Mouse (Mus musculus) megakaryocyte, embryonic 14.5 days (primary cell): ENCODE results near the gene Igsf9.

Experiments used
- FLI1 ChIP-seq: IDR thresholded peaks from 2 replicates; pipeline ENCODE4 v1.6.1; 2012; ENCODE audit warnings: low read length, inconsistent platforms, mixed read lengths
- GATA1 ChIP-seq: IDR thresholded peaks from 3 replicates; pipeline ENCODE4 v1.6.1; 2012; ENCODE audit warnings: mixed read lengths, low read length, inconsistent platforms, borderline replicate concordance

- no peak for TF ChIP-seq GATA1
- TF ChIP-seq FLI1: no peak
Measured at GRCm38 (mm10) chr1:172509983-172510382, 28.4 kb downstream of the Igsf9 start.
